Mouse (Mus musculus): ENCODE measurements at regions not wholly inside any gene's neighbourhood (a gene's known extent, or its start where the extent isn't known, plus 50 kb on each side); places are given as distances from the start of the nearest gene placed in this dataset.

- TF ChIP-seq CTCF (IDR thresholded peaks at IDR 0.05; ENCODE audit: control insufficient read depth, insufficient read depth, insufficient read length) (no peak), USF1 (IDR thresholded peaks at IDR 0.05; ENCODE audit: low read depth) (no peak), MAX (IDR thresholded peaks at IDR 0.05) (no peak), MYOG (IDR thresholded peaks at IDR 0.05; ENCODE audit: control insufficient read depth, extremely low read depth, insufficient read length) (no peak), MYOD1 (IDR thresholded peaks at IDR 0.05; ENCODE audit: control insufficient read depth, insufficient read length, low read depth) (no peak)
Measured at GRCm38 (mm10) chr2:114848914-114849313, 194.2 kb upstream of the Dph6 start.

All from C2C12 (cell line).